Mouse (Mus musculus) layer of hippocampus, postnatal 25 days (tissue): ENCODE measurements around the gene Nova2. TPM values are rescaled to one million over a fixed set of nuclear protein-coding genes. Genes with fewer than 3 reads are reported as not detected.

Experiments
- DNase-seq, 2 experiments: peaks; one replicate each; pipeline ENCODE4 v3.0.0; 2022; ENCODE audit warnings: mixed read lengths in 2 of 2, low spot score in 1 of 2; ENCODE audit errors: extremely low spot score in 1 of 2
- total RNA-seq, 2 experiments: library from RNA; stranded (reverse); gene quantifications; 2 replicates each; pipeline ENCODE4 v1.2.3; 2021

The Nova2 gene
- total RNA-seq: 10 to 100 TPM; 69.2 to 93.3 TPM

GRCm38 (mm10) chr7:18925162-18925938 is at the start of gene Nova2:
Gene Nova2 (plus strand): TSS chr7:18925888.
- peak; percentile 90 to 92 for DNase-seq

DNA sequence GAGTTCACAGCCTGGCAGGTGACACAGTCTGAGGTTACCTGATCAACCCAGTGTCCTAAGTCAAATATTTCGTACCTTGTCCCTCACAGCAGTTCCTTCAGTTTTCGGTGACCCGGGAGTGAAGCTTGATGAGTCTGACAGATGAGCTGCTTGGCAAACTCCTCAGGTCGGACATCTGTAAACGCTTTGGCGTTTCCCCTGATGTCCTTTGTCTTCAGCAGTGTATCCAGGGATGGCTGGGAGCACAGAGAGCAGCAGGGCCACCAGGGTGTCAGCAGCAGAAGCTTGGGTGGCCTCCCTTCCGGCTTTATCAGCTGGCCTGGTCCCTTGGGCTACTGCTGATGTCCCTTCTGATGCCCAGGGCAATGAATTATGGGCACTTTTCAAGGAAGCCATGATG is 47.0 kb upstream of the Nova2 start:
- DNase-seq: no peak

DNA sequence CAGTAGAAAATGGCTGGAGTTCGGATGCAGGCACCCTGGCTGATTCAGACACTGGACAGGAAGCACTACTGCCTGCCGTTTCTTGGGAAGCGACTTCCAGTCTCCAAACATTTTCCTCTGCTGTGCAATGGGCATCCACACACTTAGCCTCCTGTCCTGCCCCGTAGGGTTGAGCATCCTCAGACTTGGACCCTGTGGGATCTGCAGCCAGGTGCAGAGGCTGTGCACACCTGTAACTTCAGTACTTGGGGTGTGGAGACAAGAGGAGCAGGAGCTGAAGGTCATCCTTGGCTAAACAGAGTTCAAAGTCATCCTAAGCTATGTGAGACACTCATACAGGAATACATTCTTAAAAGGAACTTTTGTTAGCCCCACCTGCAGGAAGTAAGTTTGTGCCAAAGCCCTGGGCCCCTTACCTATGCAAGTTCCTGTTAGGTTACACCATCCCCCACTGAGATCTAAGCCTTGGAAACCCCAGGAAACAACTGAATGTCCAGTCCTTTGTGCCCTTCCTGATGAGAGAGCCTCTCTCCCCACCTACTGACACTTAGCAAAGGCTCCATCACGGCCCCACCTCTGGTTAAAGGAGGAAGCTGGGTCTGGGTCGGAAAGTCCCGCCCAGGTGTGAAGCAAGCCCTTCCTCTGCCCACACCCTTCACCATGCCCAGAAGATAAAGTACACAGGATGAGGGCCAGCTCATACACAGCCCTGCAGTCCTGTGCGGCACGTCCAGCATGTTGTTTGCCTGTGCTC is 41.5 kb upstream of the Nova2 start:
- no peak for DNase-seq

DNA sequence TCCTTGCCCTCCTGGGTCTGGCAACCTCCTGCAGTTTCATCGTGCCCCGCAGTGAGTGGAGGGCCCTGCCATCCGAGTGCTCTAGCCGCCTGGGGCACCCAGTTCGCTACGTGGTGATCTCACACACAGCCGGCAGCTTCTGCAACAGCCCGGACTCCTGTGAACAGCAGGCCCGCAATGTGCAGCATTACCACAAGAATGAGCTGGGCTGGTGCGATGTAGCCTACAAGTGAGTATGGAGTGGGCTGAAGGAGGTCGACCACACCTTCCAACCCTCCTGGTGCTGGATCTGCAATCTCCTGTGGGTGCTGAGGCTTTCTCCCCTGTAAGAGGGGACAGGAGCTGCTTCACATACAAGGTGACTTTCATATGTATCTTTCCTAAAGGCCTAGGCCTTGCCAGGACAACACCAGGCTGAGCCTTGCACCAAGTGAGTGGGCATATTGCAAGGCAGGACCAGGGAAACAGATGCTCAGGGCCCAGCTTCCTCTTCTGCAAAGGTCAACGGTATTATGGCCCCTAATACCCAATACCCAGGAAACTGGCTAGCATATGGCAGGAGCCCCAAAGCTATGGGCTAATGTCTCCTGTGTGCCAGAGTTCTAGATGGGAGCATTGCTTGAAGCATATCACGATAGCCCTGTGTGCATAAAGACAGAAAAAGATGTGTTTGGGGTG is 40.8 kb upstream of the Nova2 start:
- DNase-seq: no peak

DNA sequence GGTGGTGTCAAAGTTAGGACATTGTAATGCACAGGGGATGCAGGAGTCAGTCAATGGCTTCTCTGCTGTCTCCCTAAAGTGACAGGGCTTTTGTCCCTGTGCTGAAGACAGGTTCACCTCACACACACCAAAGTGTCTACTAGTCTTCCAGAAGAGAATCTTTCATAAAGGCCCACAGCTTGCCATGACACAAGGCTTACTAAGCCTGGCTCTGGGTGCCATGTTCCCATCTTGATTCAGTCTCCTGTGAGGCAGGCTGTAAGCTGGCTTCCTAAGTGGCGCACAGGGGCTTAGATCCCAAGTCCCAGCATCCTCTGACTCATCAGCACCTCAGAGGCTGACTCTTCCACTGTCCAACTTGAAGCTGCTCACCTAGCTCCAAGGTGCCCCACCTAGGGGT is 38.7 kb upstream of the Nova2 start:
- DNase-seq: no peak

DNA sequence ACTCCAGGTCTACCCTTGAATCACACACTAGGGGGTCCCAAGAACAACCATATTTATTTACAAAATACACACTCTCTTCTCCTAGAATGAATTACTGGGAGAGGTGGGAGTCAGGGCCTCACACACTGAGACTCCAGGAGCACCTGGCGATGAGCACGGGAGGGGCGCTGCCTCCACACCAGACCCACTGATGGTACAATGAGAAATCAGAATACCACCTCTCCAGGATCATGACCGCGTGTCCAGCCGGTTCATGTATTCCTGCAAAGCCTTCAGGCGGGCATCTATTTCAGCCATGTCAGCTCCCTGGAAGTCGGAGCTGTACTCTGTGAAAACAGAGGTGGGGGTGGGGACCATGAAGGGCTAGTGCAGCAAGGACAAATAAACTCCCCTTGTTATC is 34.8 kb upstream of the Nova2 start:
- no peak for DNase-seq

DNA sequence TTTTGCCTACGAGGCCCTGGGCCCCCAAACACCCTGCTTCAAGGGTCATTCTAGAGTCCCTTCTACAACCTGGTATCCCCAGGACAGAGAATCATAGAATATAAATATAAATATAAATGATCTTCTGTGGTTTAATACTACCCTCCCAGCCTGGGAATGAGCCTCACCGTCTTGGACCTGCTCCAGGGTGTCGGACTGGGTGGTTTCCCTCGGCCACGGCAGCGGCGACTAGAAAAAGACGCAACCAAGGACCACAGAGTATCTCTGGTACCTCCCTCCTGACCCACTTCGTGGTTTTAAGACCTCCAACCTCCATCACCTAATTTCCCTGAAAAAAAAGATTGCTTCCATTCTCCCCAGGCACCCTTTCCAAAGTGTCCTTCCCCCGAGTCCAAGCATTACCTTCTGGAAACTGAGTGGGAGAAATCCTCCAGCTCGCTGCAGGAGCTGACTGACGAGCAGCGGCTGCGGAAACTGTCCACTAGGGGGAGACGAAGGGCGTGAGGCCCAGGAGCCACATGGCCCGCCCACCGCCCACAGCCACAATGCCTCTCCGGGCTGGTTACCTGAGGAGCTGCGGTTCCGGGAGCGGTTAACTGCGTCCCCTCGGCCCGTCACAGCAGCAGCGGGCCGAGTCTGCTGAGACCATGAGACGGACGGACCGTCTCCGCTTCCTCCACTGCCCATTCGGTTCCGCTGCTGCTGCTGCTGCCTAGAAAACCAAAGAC is 33.7 kb upstream of the Nova2 start:
- DNase-seq: peak; percentile 84 to 87

DNA sequence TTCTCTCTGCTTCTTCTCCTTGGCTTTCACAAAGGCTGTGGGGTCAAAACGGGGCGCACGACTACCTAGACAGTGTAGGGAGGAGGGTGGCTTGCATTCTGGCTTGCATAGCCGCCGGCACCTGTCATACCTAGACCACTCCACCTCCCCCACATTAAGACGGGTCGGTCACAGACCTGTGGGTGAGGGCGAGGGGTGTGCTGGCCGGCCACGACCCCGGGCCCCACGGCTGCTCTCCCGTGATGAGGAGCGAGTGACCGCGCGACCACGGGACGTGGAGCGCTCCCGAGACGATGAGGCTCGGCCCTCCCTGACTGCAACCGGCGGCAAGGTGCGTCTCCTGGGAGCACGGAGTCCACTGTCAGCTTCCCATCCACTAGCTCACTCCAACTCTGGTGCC is 32.7 kb upstream of the Nova2 start:
- no peak for DNase-seq

- DNase-seq: peak in 1 of 2 experiments; percentile 39
Measured at GRCm38 (mm10) chr7:18893651-18894430, 31.8 kb upstream of the Nova2 start.

DNA sequence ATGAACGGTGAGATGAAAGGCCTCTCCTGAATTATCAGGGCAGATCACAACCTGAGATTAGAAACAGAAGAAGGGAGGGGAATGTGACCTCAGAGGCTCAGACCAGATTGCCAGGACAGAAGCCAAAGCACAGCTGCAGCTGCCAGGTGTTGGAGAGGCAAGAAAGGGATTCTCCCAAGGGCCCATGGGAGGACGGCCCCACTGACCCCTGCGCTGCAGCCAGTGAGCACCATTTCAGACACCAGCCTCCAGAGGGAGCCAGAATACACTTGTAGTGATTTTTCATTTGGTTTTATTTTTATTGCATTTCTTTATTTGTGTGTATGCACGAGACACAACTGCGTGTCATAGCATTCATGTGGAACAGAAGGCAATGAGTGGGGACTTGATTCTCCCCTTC is 29.2 kb upstream of the Nova2 start:
- peak; percentile 38 to 59 for DNase-seq

- DNase-seq: no peak
Measured at GRCm38 (mm10) chr7:18900513-18900912, 25.2 kb upstream of the Nova2 start.

DNA sequence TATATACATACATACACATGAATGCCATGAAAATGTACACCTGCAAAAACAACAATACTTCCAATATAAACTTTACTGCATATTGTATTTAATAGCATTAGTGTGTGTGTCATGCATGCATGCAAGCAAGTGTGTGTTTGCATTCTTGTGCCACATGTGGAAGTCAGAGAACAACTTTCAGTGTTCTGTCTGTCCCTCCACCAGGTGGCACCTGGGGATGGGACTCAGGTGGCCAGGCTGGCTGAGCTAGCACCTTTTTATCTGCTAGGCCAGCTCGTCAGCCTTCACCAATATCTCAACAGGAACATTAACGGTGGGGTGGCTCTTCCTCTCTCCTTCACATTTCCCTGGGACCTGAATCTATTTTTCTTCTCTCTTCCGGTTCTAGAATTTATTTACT is 23.2 kb upstream of the Nova2 start:
- no peak for DNase-seq

DNA sequence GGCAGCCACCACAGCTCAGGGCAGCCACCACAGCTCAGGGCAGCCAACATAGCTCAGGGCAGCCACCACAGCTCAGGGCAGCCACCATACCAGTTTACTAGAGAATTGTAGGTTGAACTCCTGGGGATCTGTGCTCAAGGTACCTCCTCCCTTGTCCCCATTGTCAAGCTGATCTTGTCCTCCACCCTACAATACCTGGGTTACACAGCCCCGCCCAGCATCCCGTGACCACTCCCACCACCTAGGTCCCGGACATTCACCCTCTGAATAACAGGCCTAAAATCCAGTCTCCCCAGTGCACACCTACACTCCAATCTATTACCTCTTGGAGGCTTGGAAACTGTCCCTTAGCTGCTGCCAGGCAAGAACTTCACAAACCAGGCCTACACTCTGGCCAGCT is 20.7 kb upstream of the Nova2 start:
- no peak for DNase-seq

GRCm38 (mm10) chr7:18909797-18910196 is 15.9 kb upstream of the Nova2 start:
- no peak for DNase-seq

DNA sequence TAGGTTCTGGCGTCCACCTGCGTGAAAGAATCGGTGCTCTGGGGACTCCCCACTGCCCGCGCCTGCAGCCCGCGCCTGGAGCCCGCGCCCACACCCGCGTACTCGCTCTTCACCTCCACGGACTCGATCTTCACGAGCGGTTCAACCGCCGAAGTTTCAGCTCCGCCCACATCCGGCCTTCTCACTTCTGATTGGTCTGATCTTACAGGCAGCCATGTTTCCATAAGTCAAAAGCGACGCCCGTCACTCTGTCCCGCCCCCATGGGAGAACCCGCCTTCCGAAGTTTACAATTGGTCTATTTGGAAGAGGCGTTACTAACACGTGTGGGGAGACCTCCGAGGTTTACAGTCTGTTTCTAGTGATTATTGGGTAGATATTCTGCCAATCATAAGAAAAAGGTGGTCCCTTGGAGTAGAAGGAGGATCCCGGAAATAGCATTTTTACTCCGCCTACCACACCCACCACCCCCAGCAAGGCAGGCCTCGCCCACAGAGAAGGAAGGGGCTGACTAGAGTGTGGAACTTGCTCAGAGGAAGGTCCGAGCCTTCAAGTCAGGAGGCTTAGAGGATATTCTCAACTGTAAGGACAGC is 15.4 kb upstream of the Nova2 start, which contains the start of gene Ccdc61:
Gene Ccdc61, minus strand, starts transcription at position 175 of the 591 bp plus-strand sequence.
- peak; percentile 92 to 93 for DNase-seq

GRCm38 (mm10) chr7:18916254-18916653 is 9.4 kb upstream of the Nova2 start:
- DNase-seq: no peak

GRCm38 (mm10) chr7:18917931-18918330 is 7.8 kb upstream of the Nova2 start:
- no peak for DNase-seq

- peak; percentile 50 to 55 for DNase-seq
Measured at GRCm38 (mm10) chr7:18921069-18921468, 4.6 kb upstream of the Nova2 start.

DNA sequence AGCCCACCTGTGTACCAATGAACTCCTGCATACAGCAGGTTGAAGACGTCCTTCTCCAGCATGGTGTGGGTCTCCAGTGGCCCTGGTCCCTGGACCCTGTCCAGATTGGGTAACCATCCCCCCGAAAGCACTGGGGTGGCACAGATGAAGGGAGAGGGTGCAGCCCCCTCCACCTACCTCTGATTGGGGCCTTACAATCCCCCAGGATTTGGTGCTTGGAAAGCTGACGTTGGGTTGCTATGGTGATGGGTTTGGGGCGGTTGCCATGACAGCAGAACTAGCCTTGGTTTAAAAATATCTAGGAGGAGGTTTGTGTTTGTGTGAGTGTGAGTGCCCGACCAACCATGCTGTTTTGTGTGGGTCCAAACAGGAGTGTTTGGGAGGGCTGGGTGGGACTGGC is 2.9 kb upstream of the Nova2 start:
- DNase-seq: peak; percentile 63 to 65
